Mouse (Mus musculus) adrenal gland, adult 18-20 months (tissue): ENCODE measurements around the gene Pga5. TPM values are rescaled to one million over a fixed set of nuclear protein-coding genes. Genes with fewer than 3 reads are reported as not detected.

ENCODE experiments used
- DNase-seq, 2 experiments: peaks; one replicate each; pipeline ENCODE4 v3.0.0; 2021 to 2022; ENCODE audit warnings: low spot score in 2 of 2
- long read RNA-seq, 2 experiments: library from polyadenylated mRNA; stranded (forward); transcript quantifications; one replicate each; pipeline ENCODE4 v2.0.0; 2021
- total RNA-seq, 2 experiments: library from RNA; stranded (reverse); gene quantifications; 1 replicate in 1 of 2; 2 replicates in 1 of 2; pipeline ENCODE4 v1.2.3; 2021

The Pga5 gene
- not detected for total RNA-seq
- long read RNA-seq, experiment 1, result 0 reads
- long read RNA-seq, experiment 2, result 0 reads

DNA sequence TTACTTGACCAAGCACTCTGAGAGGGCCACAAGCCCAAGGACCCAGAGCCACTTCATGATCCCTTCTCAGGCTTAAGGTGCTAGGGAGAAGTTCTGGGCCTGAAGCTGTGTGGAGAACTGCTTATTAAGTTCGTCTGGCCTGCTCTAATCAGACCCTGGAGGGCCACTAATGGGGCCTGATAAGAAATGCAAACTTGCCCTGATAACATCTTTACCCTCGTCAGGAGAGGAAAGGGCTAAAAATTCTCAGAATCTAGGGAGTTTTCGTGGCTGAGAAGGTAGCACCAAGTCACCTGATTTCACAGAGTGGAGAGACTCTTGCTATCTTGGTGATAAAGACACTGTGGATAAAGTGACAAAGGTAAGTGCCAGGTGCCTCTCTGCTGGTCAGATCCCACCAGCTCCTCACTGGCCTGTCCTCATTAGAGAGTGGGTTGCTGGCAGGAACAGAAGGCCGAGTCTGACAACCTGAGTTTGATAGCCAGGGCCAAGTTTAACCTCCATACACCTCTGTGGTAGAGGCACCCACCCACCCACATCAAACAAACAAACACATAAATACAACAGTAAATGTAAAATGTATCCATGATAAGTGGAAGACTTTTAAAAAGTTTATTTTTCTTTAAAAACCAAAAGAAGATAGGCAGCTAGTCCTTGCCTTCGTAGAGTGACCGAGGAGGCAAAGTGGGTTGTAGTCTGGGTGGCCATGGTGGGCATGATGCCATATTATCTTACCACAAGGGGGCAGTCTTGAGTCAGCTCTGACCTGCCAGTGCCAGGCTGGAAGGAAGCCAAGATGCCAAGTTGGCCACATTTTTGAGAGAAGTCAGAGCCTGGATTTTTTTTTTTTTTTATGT, at the start of gene Pga5:
Gene Pga5, minus strand, starts transcription at position 157 of the 857 bp plus-strand sequence.
- DNase-seq, result peak; percentile 81 to 90

DNA sequence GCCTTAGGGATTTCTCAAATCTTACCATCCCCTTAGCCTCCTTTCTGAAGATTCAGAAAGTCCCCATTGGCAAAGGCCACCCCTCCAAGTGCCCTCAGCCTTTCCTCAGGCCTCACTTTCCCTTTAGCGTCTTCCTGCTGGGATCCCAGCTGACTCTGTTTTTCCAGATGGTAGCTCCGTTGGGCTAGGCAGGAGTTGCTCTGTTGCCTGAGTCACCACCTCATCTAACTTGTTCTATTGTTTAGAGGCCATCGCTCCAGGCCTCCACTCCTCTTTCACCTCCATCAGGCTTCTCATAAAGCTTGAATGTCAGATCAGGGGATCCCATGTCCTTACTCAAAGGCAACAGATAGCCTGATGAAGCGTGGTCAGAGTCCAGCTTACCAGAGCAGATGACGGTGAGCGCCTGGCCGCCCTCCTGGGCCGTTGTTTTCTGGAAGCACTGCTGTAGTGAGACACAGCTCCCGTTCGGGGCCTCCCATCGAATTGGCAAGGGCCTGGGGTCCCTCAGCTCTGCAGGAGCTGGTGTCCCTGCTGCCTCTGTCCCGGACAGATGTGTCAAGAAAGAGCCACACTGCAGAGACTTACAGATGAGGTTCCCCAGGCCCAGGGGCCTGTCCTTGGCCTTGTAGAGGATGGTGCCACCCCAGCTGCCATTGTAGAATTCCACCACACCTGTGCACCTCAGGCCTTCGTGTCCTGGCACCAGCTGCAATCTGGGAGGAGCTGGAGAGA, 46.9 kb upstream of the Pga5 start:
- no peak for DNase-seq

DNA sequence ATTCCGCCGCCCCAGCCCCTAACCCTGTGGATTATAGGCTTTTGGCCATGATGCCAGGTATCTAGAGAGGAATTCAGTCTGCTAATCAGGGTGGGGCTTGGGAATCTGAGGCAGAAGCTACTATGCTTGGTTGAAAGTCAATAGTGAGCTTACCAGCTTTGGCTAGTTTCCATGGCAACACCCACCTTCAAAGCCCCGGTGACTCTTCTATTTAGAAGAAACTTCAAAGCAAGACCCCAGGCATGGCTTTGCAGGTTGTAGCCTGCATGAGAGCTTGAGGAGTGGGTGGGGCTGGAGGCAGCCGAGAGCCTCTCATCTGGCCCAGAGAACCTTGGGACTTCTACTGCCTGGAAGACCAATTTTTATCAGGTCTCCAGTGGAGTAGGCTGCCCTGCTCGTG, 45.8 kb upstream of the Pga5 start:
- no peak for DNase-seq

DNA sequence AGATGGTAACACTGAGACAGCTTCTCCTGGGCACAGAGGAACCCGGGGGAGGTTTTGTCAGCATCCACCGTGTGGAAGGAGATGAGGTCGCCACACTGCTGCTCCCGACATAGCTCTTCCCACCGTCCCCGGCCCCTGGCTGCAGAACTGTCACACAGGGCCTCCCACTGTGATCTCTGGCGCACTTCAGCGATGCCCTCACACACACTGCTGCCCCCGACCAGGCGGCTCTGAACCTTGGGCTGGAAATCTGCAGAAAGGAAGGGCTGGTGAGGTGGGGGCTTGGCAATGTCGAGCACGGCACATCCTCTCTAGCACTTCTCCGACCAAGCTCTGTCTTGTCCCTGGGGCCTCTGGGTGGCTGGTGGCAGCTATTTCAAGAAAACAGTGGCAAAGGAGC, 45.2 kb upstream of the Pga5 start:
- no peak for DNase-seq

DNA sequence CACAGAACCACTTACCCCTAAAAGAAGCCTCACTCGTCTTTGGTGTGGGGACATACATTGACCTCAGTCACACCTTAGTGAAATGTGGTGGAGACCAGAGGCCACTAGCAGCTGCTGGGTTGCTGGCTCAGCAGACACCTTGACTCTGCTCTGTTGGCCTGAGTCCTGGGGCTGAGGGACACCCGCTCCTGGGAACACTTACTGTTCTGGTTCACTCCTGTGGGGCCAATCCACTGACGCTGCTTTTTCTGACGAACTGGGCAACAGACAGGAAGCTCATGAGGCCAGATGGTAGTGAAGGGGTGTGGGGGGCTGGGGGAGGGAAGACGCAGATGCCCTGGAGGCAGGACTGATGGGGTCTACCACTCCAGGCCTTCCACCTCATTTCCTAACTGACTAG, 43.2 kb upstream of the Pga5 start:
- no peak for DNase-seq

DNA sequence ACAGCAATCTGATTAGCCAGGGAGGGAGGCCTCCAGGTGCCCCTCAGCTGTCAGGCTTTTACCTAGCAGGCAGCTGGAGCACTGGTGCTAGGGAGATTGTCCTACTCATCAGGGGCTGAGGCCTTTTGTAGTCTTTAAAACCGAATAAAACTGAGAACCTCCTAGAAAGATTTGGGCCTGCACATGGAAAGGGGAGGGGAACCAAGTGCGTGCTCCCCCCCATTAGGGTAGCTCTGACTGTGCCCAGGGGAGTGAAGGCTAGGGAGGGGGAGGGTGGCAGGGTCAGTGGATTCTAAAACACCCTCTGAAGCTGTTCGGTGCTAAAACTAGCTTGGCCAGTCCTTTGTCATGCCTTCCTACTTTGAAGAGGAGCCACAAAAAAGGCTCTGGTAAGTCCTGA, 42.7 kb upstream of the Pga5 start:
- no peak for DNase-seq

DNA sequence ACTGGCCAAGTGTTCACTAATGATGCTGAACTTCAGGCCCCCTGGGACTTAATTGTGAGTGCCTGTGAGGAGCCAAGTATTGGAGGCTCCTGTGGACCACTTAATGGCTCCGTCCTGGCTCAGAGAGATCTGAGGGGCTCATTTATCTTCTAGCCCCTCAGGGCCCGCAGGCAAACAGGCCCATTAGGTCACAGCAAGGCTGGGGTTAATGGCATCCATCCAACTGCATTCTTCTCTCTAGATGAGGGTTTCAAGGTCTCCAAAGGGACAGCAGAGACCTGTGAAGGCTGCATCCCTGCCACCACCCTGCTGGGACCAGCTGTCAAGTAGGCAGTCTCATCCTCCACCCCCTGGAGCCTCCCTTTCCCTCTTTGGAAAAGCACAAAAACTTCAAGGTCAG, 41.9 kb upstream of the Pga5 start:
- DNase-seq, result no peak

DNA sequence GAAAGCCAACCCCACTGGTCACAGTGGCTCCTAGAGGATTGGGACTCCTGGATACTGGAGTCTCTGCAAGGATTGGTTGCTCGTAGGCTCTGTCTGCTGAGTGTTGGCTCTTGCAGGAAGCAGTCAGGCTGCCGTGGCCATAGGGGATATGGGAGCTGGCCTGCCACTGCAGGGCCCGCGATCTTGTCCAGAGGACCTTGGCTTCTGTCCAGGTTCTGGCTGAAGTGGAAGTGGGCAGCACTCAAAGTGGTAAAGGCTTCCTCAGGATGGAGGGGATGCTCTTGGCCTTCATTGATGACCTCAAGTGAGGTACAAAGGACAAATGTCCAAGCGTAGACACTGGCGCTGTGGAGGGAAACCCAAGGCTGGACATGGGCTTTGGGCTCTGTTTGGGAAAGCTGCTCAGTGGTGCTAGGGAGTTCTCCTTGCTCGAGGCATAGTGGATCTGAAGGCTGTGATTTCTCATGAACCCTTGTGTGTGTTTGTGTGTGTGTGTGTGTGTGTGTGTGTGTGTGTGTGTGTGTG, 40.4 kb upstream of the Pga5 start:
- DNase-seq, result peak in 1 of 2 experiments; percentile 18

DNA sequence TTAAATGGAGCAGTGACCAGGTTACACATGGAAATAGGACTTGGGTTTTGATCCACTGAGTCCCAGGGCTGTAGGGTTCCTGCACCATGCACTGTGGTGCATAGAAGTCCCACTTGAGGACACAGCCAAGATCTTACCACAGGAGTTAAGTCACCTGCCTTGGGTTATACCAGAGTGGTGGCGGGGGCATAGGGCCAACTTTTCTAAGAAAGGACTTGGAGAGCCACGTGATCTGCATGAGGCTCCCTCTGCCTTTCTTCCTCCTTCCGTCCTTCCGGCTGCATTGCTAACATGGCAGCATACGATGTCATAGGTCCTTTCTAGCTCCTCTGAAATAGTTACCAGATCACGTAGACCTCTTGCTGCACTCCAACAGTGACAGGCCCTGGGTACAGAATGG, 37.6 kb upstream of the Pga5 start:
- DNase-seq, result no peak

DNA sequence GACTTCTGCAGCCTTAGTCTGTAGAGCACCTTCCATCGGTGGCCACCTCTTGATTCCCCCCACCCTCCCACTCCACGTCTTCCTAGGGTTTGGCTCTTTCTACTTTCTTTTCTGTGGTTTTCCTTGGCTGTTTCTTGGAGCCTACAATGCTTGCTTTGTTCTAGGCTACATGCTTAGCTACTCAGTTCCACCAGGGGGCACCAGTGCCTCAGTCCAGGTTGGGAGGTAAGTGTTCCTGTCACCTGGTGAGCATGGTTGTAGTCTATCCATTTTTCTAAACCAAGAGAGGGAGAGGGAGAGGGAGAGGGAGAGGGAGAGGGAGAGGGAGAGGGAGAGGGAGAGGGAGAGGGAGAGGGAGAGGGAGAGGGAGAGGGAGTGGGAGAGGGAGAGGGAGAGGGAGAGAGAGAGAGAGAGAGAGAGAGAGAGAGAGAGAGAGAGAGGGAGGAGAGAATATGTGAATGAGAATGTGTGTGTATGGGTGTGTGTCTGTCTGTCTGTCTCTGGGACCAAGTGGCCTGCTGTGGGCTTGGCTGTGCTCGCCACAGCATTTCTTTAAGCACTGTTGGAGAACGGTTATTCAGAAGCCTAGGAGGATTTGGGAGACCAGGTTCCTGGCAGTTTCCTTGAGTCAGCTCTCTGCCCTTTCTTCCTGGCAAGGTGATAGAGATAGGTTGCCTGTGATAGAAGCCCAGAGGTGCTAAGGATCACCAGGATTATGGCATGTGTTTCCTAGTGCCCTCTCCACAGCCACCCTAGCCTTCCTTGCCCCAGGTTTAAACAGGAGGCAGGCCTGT, 37.0 kb upstream of the Pga5 start:
- DNase-seq, result peak; percentile 52 to 59

DNA sequence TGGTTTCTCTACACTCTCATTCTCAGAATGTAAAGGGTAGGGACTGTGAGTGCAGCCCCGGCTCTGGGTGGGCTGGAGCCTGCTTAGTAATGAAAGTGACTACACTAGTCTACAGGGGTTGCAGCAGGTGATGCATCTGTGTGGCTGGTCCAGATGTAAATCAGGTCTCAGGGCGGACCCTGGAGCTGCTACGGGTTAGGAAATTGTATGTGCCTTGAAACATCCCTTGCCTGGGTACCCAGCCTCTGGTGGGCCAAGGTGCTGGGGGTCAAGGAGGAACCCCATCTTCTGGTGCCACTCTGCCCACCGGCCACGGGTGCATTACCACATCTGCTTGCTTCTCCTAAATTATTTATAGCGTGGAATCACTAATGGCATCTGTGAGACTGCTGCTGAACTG, 36.3 kb upstream of the Pga5 start:
- no peak for DNase-seq

DNA sequence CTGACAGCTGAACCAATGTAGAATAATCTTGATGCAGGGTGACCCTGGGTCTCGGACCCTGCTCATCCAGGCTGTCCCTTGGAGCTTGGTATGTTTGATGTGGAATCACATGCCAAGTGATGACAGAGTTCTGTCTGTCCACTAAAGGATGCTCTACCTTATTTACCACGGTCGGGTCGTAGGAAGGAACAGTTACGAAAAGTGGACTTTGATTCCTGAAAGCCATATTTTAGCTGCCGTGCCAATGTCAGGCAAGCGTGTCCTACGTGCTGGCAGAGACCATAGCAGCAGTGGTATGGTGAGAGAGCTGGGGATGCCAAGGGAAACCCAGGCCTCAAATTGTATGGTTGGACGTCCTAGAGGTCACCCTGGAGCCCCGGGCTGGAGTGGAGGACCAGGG, 35.7 kb upstream of the Pga5 start:
- DNase-seq, result no peak

DNA sequence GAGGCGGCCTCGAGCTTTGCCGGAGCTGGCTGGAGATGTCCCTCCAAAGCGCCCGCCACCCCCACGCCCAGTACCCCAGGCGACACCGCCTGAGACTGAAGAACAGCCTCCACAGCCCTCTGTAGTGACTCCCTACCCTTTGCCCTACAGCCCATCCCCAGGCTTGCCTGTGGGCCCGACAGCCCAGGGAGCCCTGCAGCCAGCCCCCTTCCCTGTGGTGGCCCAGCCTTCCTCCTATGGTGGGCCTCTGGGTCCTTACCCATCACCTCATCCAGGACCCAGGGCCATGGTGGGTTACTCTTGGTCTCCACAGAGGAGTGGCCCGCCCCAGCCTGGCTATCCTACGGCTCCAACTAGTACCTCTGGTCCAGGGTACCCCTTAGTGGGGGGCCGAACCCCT, 34.8 kb upstream of the Pga5 start:
- DNase-seq, result no peak

DNA sequence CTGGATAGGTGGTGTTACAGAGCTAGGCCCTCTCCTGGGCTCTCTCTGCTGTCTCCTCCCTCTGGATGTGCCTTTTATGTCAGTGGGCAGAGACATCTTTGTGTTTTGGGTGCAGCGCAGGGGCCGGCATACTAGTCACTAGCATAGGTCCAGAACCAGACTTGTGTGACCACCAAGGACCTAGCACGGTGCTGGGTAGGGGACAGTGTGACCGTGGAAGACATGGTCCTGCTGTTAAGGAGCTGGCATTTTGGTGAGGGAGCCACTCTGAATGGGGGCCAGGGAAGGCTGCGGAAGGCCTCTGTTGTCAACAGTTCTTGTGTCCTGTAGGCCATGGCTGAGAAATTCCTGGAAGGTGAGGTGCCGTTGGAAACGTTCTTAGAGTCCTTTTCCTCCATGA, 34.3 kb upstream of the Pga5 start:
- no peak for DNase-seq

DNA sequence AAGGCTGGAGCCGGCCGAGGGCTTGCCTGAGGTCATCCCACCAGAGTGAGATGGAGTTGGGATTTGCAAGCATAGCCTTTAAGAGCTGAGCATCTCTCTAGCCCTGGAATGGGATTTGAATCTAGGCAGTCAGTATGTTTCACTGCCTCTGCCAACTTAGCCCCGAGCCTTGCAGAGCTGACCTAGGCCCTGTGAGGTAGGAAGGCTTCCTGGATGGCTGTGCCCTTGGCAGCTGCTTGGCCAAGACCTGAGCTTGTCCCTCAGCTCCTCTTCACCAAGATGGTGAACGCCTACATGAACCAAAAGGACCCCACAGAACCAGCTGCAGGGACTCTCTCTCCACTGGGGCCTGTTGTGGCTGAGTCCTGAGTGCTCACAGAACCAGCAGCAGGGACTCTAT, 32.9 kb upstream of the Pga5 start:
- no peak for DNase-seq

DNA sequence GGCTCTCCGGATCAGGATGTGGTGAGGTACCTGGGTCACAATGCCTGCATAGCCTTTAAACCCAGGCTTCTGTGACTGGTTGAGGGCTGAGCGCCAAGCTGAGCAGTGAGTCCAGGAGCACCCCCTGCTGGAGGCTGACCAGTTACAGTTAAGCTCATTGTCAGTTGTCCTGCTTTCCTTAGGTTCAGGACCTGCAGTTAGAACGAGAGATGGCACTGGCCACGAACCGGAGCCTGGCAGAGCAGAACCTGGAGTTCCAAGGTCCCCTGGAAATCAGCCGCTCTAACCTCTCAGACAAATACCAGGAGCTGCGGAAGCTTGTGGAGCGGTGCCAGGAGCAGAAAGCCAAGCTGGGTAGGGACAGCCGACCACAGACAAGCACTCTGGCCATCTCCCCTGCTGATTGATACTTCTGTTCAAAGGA, 32.2 kb upstream of the Pga5 start:
- DNase-seq, result peak; percentile 31 to 66

DNA sequence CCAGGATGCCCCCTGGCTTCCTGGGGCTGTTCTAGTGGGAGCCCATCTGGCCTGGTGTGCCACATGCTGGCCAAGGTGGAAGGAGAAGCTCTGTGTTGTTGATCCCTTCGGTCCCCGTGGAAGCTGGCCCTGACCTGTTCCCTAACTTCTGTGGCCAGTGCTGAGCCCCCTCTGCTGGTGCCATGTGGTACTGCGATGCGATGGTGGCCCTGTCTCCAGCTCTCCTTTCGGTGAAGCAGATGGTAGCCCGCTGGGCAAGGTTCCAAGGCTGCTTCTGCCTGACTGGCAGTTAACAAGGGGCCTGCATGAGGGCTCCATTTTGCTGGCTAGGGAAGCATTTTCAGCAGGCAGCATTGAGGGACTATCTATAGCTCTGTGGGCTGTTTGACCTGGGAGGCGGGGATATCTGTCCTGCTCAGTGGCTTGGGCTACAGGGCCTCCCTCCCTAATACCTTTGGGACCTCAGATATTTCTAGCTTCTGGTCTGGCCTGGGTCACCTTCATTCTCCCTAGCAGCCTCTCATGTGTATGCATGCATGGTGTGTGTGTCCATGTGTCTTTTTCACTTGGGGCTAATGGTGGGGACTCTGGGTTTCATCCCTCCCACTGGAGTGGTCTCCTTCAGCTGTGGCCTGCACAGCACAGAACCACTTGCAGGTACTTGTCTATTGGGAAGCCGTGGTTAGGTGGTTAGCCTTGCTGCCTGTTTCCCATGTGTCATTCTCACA, 31.7 kb upstream of the Pga5 start:
- DNase-seq, result peak; percentile 93 to 95

DNA sequence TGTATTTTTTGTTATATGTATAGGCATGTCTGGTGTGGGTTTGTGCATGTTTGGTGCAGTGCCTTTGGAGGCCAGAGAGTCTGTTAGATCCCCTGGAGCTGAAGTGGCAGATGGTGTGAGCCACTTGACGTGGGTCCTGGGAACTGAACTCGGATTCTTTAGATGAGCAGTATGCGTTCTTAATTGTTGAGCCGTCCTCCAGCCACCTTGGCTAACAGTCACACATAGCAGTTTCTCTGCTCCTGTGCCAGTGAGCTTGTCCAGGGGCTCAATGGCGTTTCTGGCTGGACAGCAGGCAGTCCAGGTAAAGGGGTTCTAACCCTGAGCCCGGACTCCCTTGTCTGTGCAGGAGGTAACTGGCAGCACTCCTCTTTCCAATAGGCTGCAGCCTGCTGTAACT, 31.0 kb upstream of the Pga5 start:
- DNase-seq, result peak in 1 of 2 experiments; percentile 13

DNA sequence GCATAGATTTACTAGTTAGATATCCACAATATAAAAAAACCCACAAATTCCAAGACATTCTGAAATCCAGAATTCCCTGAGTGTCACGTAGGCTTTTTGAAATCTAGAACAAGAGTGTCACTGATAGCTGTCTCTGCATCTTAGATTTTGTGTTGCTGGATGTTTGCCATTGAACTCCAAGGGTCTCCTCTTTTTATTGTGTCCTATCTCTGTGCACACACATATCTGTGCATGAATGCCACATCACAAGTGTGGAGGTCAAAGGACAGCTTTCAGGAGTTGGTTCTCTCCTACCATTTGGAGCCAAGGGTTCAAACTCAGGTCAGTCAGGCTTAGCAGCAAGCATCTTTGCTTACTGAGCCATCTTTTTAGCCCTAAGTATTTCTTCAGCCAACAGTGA, 30.0 kb upstream of the Pga5 start:
- DNase-seq, result no peak

DNA sequence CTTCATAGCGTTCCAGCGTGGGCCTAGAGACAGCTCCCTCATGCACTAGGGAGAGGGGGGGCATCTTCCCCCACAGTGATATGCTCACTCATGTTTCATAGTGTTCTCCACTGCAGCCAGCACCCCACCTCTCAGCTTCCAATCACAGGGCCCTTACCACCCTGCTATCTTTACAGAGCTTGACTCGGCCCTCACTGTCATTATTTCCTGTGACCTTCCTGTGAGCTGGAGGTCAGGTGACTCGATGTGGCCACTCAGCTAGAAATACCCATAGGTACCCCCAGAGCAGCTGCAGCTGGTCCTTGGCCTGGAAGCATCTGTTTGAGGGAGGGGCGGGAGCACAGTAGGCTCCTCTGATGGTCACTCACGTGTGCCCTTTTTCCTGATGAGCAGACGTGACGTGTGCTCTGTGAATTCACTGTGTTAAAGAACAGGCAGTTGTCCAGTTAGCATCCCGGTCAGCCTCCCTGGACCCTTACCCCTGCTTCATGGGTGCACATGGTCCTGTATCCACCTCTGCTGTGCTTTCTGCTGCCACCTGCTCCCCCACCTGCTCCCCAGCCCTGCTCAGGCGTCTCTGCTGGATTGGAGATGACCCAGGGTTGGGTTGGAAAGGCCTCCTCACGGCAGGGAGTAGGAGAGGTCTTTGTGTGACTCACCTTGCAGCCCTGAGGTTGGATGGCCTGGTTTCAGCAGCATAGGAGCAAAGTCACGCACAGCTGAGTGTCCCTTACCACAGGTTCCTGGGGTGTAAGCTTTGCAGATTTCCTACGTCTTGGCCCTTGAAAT, 29.4 kb upstream of the Pga5 start:
- no peak for DNase-seq
